Mouse (Mus musculus) myocyte (in vitro differentiated cells): Measurements from ENCODE around the gene Dcp1a. TPM values are rescaled to one million over a fixed set of nuclear protein-coding genes. Genes with fewer than 3 reads are reported as not detected.
"Not testable (repeated sequence)": the region's sequence is repeated elsewhere in the genome, so short reads cannot be mapped to it uniquely, and the experiment has no call there.

ENCODE experiments used
- H3K27me3 ChIP-seq: one replicate; pipeline ENCODE4 v1.6.1; 2011; ENCODE audit not compliant: control insufficient read depth, insufficient read depth, insufficient read length
- H3K36me3 ChIP-seq: one replicate; pipeline ENCODE4 v1.6.1; 2011; ENCODE audit not compliant: control insufficient read depth, insufficient read depth
- H3K4me2 ChIP-seq: one replicate; pipeline ENCODE4 v1.6.1; 2011; ENCODE audit warnings: low read depth, control low read depth
- H3K4me3 ChIP-seq: one replicate; pipeline ENCODE4 v1.5.1; 2011; ENCODE audit warnings: mild to moderate bottlenecking, control low read depth, moderate library complexity
- H3K79me2 ChIP-seq: one replicate; pipeline ENCODE4 v1.6.1; 2011; ENCODE audit not compliant: control insufficient read depth, insufficient read depth
- H3ac ChIP-seq: one replicate; pipeline ENCODE4 v1.6.1; 2011; ENCODE audit not compliant: control insufficient read depth, insufficient read length
- CEBPB ChIP-seq: IDR thresholded peaks from 2 replicates; pipeline ENCODE4 v1.6.1; 2011; ENCODE audit warnings: mild to moderate bottlenecking, moderate library complexity; ENCODE audit not compliant: poor library complexity, insufficient read depth, severe bottlenecking
- E2F4 ChIP-seq: IDR thresholded peaks from one replicate; pipeline ENCODE4 v1.6.1; 2011; ENCODE audit warnings: mild to moderate bottlenecking, control low read depth, moderate library complexity; ENCODE audit not compliant: insufficient read depth
- MAX ChIP-seq: IDR thresholded peaks from one replicate; pipeline ENCODE4 v1.6.1; 2011; ENCODE audit warnings: low read depth, mild to moderate bottlenecking, control low read depth
- MYOD1 ChIP-seq, 3 experiments: IDR thresholded peaks; one replicate each; pipeline ENCODE4 v1.6.1; 2011; ENCODE audit warnings: control low read depth in 2 of 3, low read depth in 2 of 3, mild to moderate bottlenecking in 2 of 3, moderate library complexity in 1 of 3; ENCODE audit not compliant: insufficient read length in 2 of 3, control insufficient read depth in 1 of 3
- MYOG ChIP-seq, 3 experiments: IDR thresholded peaks; one replicate each; pipeline ENCODE4 v1.6.1; 2011; ENCODE audit warnings: control low read depth in 2 of 3, low read depth in 2 of 3, mild to moderate bottlenecking in 2 of 3; ENCODE audit not compliant: insufficient read length in 2 of 3, control insufficient read depth in 1 of 3, insufficient read depth in 1 of 3
- POLR2A ChIP-seq: IDR thresholded peaks from one replicate; pipeline ENCODE4 v1.6.1; 2011; ENCODE audit warnings: low read depth, mild to moderate bottlenecking, control low read depth, moderate library complexity; ENCODE audit not compliant: insufficient read length
- POLR2AphosphoS2 ChIP-seq: IDR thresholded peaks from one replicate; pipeline ENCODE4 v1.6.1; 2011; ENCODE audit warnings: low read depth, control low read depth; ENCODE audit not compliant: insufficient read length
- REST ChIP-seq: IDR thresholded peaks from one replicate; pipeline ENCODE4 v1.6.1; 2011; ENCODE audit warnings: mild to moderate bottlenecking, control low read depth, moderate library complexity; ENCODE audit not compliant: insufficient read depth, insufficient read length
- SRF ChIP-seq: IDR thresholded peaks from one replicate; pipeline ENCODE4 v1.6.1; 2011; ENCODE audit warnings: low read depth; ENCODE audit not compliant: control insufficient read depth, insufficient read length
- TCF12 ChIP-seq: IDR thresholded peaks from one replicate; pipeline ENCODE4 v1.6.1; 2011; ENCODE audit warnings: mild to moderate bottlenecking, control low read depth; ENCODE audit not compliant: poor library complexity, insufficient read depth, severe bottlenecking
- TCF3 ChIP-seq: IDR thresholded peaks from one replicate; pipeline ENCODE4 v1.6.1; 2011; ENCODE audit warnings: low read depth, control low read depth; ENCODE audit not compliant: insufficient read length
- USF1 ChIP-seq: IDR thresholded peaks from one replicate; pipeline ENCODE4 v1.6.1; 2011; ENCODE audit warnings: low read depth, mild to moderate bottlenecking, control low read depth, moderate library complexity
- polyA plus RNA-seq: library from polyadenylated mRNA; unstranded; fragments of >200 nt; fragmentation: generic; extraction: Trizol; gene quantifications from one replicate; pipeline ENCODE4 v1.2.1, GENCODE M21; 2012; ENCODE audit warnings: missing spikeins

The Dcp1a gene
- polyA plus RNA-seq, 1 experiment = 7.2 TPM

DNA sequence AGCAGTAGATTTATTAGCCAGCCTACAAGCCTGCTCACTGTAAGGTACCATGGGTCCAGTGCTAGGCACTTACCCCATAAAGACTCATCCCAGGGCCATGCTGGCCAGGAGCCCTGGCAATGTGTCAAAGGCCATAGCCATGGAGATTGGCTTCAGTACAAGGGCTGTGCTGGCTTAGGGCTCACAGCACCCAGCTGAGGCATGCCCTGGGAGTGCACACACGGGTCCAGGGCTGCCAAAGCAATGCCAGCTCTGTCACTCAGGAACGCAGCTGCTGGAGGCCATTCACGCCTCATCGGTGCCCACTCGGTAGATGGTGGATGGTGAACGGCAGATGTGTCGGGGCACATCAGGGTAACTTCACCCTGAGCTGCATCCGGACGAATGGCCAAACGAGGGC, 62.2 kb downstream of the Dcp1a start:
- Histone ChIP-seq H3K79me2 (no peaks in the 10 kb centered on the region), H3K4me2 (no peak overlapping the region), H3K4me3 (no peak overlapping the region), H3K27me3 (no peaks in the 10 kb centered on the region), H3K36me3 (no peaks in the 10 kb centered on the region), H3ac (no peak overlapping the region)
- TF ChIP-seq USF1 (no peak), MYOG (IDR thresholded peaks at IDR 0.05; ENCODE audit: control insufficient read depth in 1 of 3, insufficient read depth in 1 of 3, insufficient read length in 2 of 3, low read depth in 2 of 3) (no peak), SRF (no peak), MAX (no peak), E2F4 (no peak), REST (no peak), MYOD1 (IDR thresholded peaks at IDR 0.05; ENCODE audit: control insufficient read depth in 1 of 3, insufficient read length in 2 of 3, low read depth in 2 of 3) (peak in 1 of 3 experiments; percentile 66)

DNA sequence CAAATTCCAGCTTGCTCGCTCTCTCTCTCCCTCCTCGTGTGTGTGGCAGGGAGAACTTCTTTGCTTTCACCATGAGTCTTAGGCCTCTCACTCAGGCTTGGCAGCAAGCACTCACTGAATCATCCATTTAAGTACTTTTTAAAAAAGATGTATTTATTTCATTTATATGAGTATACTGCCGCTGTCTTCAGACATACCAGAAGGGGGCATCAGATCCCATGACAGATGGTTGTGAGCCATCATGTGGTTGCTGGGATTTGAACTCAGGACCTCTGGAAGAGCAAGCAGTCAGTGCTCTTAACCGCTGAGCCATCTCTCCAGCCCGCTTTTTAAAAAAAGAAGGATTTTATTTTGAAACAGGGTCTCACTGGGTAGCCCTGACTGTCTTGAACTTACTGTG, 64.0 kb downstream of the Dcp1a start:
- not testable (repeated sequence) for H3K79me2 ChIP-seq, H3K36me3 ChIP-seq, H3K4me2 ChIP-seq, H3ac ChIP-seq, H3K27me3 ChIP-seq, H3K4me3 ChIP-seq

DNA sequence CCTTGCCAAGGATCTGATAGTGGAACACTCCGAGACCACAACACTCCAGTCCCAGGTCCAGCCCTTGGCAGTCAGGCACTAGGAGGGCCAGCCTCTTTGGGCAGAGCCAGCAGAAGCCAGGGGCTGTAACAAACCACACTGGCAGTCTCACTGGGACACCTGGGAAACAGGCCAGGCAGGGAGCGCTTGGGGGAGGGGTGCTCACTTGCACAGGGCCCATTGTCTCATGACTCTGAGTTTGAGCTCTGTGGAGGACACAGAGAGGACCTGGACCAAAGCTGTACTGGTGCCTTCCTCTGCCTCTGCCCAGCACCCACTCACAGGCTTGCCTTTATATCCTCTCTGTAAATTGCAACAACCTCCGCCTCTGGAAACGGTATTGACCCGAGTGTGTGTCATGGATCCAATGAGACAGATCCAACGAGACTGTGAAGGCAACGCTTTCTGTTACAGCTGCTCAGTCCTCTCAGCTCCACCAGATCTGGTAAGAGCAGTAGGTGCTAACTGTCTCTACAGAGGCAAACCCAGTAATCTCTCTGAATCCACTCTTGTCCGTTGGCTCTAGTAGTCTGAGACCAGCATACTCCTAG, 68.9 kb downstream of the Dcp1a start, which contains the start of gene Tkt:
Gene Tkt (plus strand): TSS at position 229 of the 590 bp plus-strand sequence.
- Histone ChIP-seq H3K27me3 (no peaks in the 10 kb centered on the region), H3K4me2 (peak within 1 kb of the TSS; percentile 88), H3K4me3 (peak within 1 kb of the TSS; percentile 81), H3ac (peak within 1 kb of the TSS; percentile 48), H3K36me3 (no peaks in the 10 kb centered on the region), H3K79me2 (peaks cover 40% of the 10 kb centered on the region)
- TF ChIP-seq E2F4 = no peak
- peak in 1 of 3 experiments; percentile 24 for TF ChIP-seq MYOG (IDR thresholded peaks at IDR 0.05; ENCODE audit: control insufficient read depth in 1 of 3, insufficient read depth in 1 of 3, insufficient read length in 2 of 3, low read depth in 2 of 3)

DNA sequence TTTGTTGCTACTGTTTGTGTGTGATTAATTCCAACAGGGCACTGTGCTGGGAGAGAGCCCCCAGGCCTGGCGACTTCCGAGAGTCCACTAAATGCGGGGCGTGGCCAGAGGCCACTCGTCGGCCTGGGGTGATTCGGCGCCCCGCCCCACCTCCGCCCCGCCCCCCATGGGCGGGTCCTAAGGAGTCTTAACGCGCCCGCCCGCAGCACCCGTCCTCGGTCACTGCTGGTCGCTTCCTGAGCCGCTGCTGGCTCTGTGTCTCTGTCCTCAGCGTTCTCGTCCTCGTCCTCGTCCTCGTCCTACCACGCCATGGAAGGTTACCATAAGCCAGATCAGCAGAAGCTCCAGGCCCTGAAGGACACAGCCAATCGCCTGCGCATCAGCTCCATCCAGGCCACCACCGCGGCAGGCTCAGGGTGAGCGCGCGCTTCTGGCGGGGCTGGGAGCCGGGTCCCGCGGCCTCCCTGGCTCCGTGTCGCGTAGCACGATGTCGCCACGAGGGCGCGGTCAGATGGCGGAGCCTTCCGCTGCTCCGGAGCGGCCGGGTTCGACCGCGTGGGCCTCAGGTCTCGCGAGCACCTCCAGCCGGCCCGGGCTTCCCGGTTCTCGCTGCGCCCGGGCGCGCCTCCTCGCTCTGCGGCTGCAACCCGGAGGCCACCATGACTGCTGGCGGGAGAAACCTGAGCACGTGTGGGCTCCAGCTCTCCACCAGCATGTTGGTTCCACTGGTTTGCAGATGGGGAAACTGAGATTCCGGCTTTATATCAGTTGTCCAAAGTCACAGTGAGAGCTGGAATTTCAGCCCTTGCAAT, 69.8 kb downstream of the Dcp1a start:
- Histone ChIP-seq H3K79me2 (peaks cover 50% of the 10 kb centered on the region), H3ac (peak overlapping the region; percentile 48), H3K36me3 (no peaks in the 10 kb centered on the region), H3K4me2 (peak overlapping the region; percentile 88), H3K27me3 (no peaks in the 10 kb centered on the region), H3K4me3 (peak overlapping the region; percentile 81)
- TF ChIP-seq POLR2A (peak; percentile 99), POLR2AphosphoS2 (peak; percentile 94), E2F4 (no peak), SRF (peak; percentile 31)

DNA sequence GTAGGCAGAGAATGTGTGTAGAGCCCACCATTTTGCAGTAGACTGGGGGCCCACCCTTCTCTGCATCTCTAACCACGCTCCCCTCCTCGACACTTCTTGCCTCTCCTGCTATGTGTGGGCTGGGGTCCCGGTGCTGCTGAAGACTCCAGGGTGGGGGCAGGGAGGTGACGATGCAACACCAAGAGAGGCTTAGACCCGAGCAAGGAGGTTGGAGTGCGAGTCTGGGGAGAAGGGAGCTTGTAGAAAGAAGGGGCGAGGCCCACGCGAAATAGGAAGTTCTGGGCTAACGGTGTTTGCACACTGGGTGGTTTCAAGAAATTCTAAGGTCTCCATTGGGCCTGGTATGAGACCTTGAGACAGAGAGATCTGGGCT, 70.4 kb downstream of the Dcp1a start:
- Histone ChIP-seq H3K27me3 (no peaks in the 10 kb centered on the region), H3K4me2 (peak overlapping the region; percentile 64), H3ac (peak overlapping the region; percentile 48), H3K79me2 (peaks cover 55% of the 10 kb centered on the region), H3K36me3 (no peaks in the 10 kb centered on the region), H3K4me3 (peak overlapping the region; percentile 81)
- TF ChIP-seq TCF12 (no peak), POLR2A (no peak), MYOG (IDR thresholded peaks at IDR 0.05; ENCODE audit: control insufficient read depth in 1 of 3, insufficient read depth in 1 of 3, insufficient read length in 2 of 3, low read depth in 2 of 3) (no peak), CEBPB (no peak), E2F4 (no peak), REST (no peak), POLR2AphosphoS2 (no peak), USF1 (no peak), SRF (no peak), MAX (no peak), MYOD1 (IDR thresholded peaks at IDR 0.05; ENCODE audit: control insufficient read depth in 1 of 3, insufficient read length in 2 of 3, low read depth in 2 of 3) (no peak), TCF3 (no peak)
